Mouse (Mus musculus) CD4-positive, CD25-positive, alpha-beta regulatory T cell, adult 2 months (primary cell): ENCODE data around the gene Nosip.
A peak's percentile ranks its signal among the peaks of the same experiment; 100 is the strongest.

Experiments
- DNase-seq: peaks from one replicate; pipeline ENCODE4 v3.0.0-alpha.2; 2012; ENCODE audit warnings: low read depth, low spot score

Nosip gene

GRCm38 (mm10) chr7:45058607-45059571 is 3.3 kb upstream of the Nosip start:
- no peak for DNase-seq

- DNase-seq: no peak
These were observed 1.6 kb upstream of the Nosip start for GRCm38 (mm10) chr7:45060632-45061122.

- peak; percentile 22 for DNase-seq
These were observed 625 bp upstream of the Nosip start for GRCm38 (mm10) chr7:45061532-45062075.

- DNase-seq: no peak
These were observed 5.2 kb downstream of the Nosip start for GRCm38 (mm10) chr7:45067190-45067999.

DNA sequence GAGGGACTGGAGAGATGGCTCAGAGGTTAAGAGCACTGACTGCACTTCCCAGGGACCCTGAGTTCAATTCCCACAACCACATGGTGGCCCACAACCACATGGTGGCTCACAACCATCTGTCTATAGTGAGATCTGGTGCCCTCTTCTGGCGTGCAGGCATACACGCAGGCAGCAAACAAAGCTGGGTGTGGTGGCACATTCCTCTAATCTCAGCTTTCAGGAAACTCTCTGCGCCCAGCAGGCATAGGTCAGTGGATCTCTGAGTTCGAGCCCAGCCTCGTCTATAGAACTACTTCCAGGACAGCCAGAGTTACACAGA is 5.7 kb downstream of the Nosip start:
- peak; percentile 79 for DNase-seq

GRCm38 (mm10) chr7:45069671-45070070 is 7.4 kb downstream of the Nosip start:
- DNase-seq: peak; percentile 50

GRCm38 (mm10) chr7:45072230-45072629 is 10.0 kb downstream of the Nosip start:
- DNase-seq: peak; percentile 58

GRCm38 (mm10) chr7:45073171-45073707 is 11.0 kb downstream of the Nosip start:
- no peak for DNase-seq

- no peak for DNase-seq
These were observed 11.7 kb downstream of the Nosip start for GRCm38 (mm10) chr7:45073949-45074348.

DNA sequence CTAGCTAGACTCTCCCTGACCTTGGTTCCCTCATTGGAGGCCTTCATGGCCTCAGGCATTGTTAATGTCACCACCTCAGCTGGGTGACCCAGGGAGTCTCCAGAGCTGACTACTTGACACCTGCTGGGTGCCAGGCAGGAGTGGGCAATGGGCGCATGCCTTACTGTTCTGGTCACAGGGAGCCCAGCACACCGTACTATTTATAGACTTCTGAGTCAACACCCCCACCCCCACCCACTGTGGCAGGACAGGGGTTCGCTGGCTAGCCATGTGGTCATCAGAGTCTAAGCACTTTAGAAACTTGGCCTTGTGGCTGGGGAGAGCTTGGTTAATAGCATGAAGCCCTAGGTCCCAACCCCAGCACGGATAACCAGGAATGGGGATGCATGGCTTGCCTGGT is 13.2 kb downstream of the Nosip start:
- DNase-seq: no peak

GRCm38 (mm10) chr7:45076501-45076900 is 14.3 kb downstream of the Nosip start:
- no peak for DNase-seq

- no peak for DNase-seq
These were observed 15.1 kb downstream of the Nosip start for GRCm38 (mm10) chr7:45077322-45077721.

- DNase-seq: no peak
These were observed 15.6 kb downstream of the Nosip start for GRCm38 (mm10) chr7:45077829-45078228.

DNA sequence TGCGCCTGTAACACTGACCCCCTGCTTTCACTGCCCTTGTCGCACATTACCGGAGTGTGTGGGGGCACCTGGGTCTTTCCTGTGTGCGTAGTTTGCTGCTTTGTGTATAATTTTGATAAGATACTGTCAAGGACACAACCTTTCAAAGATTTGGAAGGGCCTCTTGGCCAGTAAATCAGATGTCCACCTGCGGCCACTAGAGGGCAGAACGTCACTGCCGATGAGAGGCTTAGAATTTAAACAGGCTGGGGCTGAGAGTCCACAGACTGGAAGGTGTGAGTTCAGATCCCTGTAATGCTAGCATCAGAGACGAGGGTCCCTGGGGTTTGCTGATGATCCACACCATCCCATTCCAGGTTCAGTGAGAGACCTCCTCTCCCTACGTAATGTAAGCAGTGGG is 16.3 kb downstream of the Nosip start:
- DNase-seq: peak; percentile 88

DNA sequence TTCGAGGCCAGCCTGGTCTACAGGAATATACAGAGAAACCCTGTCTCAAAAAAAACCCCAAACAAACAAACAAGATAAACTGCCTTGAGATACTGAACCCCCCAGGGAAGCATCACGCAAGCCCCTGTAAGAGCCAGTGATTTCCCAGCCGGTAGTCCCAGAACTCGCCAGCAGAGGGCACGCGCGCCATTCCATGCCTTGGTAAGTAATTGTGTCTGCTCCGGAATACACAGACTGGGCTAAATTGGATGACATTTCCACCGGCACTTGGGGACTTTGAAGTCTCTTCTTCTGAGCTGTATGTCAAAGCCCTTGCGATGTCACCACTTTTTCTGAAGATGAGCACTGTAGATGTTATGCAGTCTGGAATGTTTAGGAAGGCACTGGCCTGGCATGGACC is 17.6 kb downstream of the Nosip start:
- peak; percentile 94 for DNase-seq

GRCm38 (mm10) chr7:45081016-45081415 is 18.8 kb downstream of the Nosip start:
- DNase-seq: no peak

DNA sequence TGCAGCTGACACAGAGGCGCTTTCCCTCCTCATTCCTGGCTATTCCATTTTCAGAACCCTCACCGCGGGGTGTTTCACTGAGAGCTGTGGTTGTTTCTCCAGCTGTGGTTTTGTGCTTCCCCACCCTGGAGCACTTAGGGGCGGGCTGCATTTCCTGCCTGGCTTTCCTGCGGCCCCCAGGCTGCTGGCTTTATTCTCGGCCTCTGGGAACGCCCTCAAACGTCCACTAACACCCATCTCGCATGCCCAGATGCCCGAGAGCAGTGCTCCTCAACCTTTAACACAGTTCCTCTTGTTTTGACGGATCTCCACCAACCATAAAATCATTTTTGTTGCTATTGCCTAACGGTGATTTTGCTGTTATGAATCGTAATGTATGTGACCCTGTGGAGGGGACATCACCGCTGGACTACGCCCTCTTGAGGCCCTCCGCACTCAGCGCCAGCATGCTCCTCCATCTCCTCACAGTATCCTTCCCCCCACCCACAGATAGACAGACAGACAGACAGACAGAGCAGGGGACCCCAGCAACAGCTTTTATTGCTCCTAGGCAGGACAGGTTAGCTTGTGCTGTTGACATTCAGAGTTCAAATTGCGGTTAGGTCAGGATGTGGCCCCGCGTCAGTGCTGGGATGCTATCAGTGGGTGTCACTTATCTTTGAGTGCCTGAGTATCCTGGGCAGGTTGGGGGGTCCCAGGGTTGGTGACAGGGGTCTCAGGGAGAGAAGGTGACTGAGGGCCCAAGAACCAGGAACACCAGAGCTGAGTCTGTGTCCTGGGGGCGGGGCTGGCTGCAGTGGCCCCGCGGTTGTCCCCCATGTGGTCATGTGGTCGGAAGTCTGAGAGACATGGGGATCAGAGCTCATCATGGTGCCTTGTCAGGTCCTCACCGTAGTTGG is 20.4 kb downstream of the Nosip start:
- DNase-seq: peak; percentile 76

- peak; percentile 60 for DNase-seq
These were observed 21.2 kb downstream of the Nosip start for GRCm38 (mm10) chr7:45083300-45083890.

GRCm38 (mm10) chr7:45086084-45086483 is 23.9 kb downstream of the Nosip start:
- peak; percentile 40 for DNase-seq

DNA sequence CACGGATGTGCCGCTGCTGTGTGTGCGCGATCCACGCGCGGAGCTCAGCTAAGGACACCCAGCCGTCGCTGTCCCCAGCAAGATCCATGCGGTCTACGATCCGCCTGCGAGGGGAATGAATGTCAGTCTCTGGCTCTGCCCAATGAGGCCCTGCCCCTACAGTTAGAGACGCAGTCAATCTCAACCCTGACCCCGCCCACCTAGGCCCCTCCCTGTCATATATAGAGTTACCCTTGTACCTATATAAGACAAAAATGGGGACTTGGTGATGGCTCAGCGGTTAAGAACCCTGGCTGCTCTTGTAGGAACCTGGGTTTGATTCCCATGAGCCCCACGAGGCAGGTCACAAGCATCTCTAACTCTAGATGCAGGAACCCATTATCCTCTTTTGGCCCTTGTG is 26.4 kb downstream of the Nosip start:
- DNase-seq: no peak
